Mouse (Mus musculus) erythroblast, embryonic 14.5 days (primary cell): ENCODE data around the gene Pla2g1b. TPM values are rescaled to one million over a fixed set of nuclear protein-coding genes. Genes with fewer than 3 reads are reported as not detected.
"Not testable (repeated sequence)": the region's sequence is repeated elsewhere in the genome, so short reads cannot be mapped to it uniquely, and the experiment has no call there.

ENCODE experiments used
- H3K27me3 ChIP-seq: 2 replicates; pipeline ENCODE4 v1.6.1; 2012; ENCODE audit warnings: inconsistent platforms; ENCODE audit not compliant: control insufficient read depth
- H3K36me3 ChIP-seq: 2 replicates; pipeline ENCODE4 v1.6.1; 2012; ENCODE audit warnings: mild to moderate bottlenecking, inconsistent platforms; ENCODE audit not compliant: control insufficient read depth
- H3K4me1 ChIP-seq: 2 replicates; pipeline ENCODE4 v1.6.1; 2012; ENCODE audit warnings: inconsistent platforms; ENCODE audit not compliant: control insufficient read depth
- H3K4me3 ChIP-seq: replicated peaks from 2 replicates; pipeline ENCODE3; 2012; ENCODE audit warnings: moderate library complexity, mild to moderate bottlenecking, inconsistent platforms
- H3K9me3 ChIP-seq: 2 replicates; pipeline ENCODE4 v1.6.1; 2012; ENCODE audit warnings: low read length, inconsistent platforms, mixed read lengths; ENCODE audit not compliant: control insufficient read depth
- GATA1 ChIP-seq: IDR thresholded peaks from 2 replicates; pipeline ENCODE4 v1.6.1; 2012; ENCODE audit warnings: low read length, inconsistent platforms, mixed read lengths
- TAL1 ChIP-seq: IDR thresholded peaks from 3 replicates; pipeline ENCODE4 v1.6.1; 2012; ENCODE audit warnings: low read length, inconsistent platforms, mixed read lengths
- polyA plus RNA-seq: library from polyadenylated mRNA; stranded (reverse); fragments of >175 nt; gene quantifications from 2 replicates; pipeline ENCODE4 v1.2.3, GENCODE M21; 2012

The Pla2g1b gene
- polyA plus RNA-seq, 1 experiment = not detected

DNA sequence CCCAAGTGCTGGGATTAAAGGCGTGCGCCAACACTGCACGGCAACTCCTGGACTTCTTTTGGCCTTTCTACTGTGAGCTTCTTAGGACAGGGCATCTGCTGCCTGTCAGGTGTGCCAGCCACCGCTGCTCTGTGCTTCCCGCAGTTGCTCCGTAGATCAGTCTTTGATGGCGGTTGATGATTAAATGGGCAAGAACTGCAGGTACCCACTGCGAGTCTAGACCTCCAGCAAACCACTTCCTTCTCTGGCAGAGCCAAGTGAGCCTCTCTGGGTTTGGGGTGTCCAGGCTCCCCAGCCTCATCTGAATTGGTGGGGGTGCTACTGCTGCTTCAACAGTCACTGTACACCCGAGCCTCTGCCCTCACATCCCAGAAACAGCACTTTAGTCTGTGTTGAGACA is 51.4 kb downstream of the Pla2g1b start:
- H3K4me1 ChIP-seq = peaks cover 41% of the 10 kb centered on the region
- TF ChIP-seq GATA1 (no peak), TAL1 (no peak)
- H3K27me3 ChIP-seq = no peaks in the 10 kb centered on the region
- H3K9me3 ChIP-seq = no peaks in the 10 kb centered on the region
- no peak overlapping the region for H3K4me3 ChIP-seq
- no peaks in the 10 kb centered on the region; the same call in none of the 2 replicates for H3K36me3 ChIP-seq

DNA sequence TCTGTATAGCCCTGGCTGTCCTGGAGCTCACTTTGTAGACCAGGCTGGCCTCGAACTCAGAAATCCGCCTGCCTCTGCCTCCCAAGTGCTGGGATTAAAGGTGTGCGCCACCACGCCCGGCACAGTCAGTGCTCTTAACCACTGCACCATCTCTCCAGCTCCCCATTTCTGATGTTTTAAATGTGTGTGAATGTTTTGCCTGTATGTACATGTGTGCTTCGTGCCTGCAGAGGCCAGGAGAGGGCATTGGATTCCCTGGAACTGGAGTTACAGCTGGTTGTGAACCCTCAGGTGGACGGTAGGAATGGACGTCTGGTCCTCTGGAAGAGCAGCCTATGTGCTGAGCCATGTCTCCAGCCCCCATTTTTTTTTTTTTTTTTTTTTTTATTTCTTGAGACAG is 52.2 kb downstream of the Pla2g1b start:
- not testable (repeated sequence) for H3K9me3 ChIP-seq, H3K36me3 ChIP-seq, H3K27me3 ChIP-seq, H3K4me3 ChIP-seq
- H3K4me1 ChIP-seq = peaks cover 46% of the 10 kb centered on the region

DNA sequence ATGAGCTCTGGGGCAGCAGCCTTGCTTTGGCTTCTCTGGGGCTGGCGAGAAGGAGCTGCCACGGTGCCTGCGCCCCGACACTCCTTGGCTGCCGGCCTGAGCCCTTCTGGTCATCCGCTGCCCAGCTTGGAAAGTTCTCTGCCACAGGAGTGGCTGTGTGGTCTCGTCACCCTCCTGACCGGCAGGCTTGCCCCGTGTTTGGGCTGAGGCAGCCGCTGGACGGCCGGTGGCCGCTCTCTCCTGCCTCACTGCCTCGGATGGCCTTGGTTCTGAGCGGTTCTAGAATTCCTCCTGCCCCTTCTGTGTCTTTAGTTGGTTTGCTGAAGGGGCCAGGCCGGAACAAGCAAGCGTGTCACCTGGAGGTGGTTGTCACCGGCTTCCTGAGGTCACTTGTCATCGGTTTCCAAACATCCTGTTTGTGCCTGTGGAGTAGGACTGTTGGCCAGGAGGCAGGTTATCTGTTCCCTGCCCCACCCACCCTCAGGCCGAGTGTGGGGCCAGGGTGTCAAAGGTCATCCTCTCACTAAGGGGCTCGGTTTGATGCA is 54.3 kb downstream of the Pla2g1b start:
- Histone ChIP-seq H3K27me3 (no peaks in the 10 kb centered on the region), H3K9me3 (no peaks in the 10 kb centered on the region), H3K4me1 (peaks cover 42% of the 10 kb centered on the region), H3K36me3 (no peaks in the 10 kb centered on the region; the same call in none of the 2 replicates), H3K4me3 (no peak overlapping the region)
- no peak for TF ChIP-seq TAL1
- no peak for TF ChIP-seq GATA1

DNA sequence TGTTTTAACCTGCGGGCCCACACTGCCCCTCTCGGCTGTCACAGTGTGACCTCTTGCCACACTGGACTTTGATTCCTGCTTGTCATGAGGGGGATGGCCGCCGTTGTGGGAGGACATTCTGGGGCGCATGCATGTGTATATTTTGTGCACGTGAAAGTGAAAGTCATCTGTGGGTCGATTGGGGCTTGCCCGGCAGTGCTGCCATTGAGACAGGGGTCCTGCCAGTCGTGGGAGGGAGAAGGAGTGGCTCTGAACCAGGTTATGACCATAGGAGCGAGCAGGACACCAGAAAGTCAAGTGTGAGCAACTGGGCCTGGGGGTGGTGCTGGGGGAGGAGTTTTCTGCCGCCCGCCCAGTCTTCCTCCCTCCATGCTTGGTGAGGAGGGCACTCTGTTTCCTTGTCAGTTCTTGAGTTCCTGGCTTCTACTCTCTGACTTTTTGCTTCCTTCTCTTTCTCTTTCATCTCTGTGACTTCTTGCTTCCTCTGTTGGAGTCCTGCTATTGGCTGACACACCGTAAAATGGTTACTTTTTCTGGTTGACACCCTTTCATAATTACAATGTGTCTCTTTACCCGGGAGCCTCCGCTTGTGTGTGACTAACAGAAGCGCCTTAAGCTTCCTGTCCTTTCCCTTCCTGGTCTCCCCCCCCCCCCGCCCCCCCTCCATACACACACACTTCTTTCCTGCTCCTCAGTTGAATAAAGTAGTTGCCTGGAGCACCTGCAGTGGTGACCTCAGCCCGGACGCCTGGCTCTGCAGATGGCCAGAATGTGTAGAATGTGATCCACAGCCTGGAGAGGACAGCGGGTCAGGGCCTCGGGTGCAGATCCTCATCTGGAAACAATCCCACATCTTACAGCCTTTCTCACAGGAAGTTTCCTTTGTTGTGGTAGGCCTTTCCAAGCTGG is 55.7 kb downstream of the Pla2g1b start:
- Histone ChIP-seq H3K4me1 (peaks cover 36% of the 10 kb centered on the region), H3K4me3 (peak overlapping the region; percentile 58)

DNA sequence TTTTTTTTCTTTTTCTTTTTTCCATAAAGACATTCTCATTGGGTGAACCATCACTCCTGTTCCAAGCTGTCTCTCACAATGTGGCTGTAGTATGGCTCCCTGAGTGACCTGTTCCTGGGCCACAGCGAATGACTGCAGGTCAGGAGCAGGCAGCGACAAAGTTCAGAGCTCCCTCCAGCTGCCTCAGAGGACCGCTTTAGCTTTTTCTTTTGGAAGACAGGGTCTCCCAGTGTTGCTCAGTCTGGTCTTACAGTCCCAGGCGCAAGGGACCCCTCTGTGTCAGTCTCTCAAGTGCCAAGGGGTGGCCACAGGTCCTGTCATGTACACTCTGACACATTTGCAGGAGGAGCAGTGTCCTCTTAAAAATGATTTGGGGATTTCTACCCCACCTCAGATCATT is 56.5 kb downstream of the Pla2g1b start:
- H3K36me3 ChIP-seq = no peaks in the 10 kb centered on the region; the same call in none of the 2 replicates
- H3K4me3 ChIP-seq = no peak overlapping the region

More for the DNA sequence above, 55.7 kb downstream of the Pla2g1b start:
- Histone ChIP-seq H3K36me3 (no peaks in the 10 kb centered on the region; the same call in none of the 2 replicates), H3K27me3 (no peaks in the 10 kb centered on the region), H3K9me3 (no peaks in the 10 kb centered on the region)
- TF ChIP-seq TAL1 (no peak), GATA1 (no peak)

DNA sequence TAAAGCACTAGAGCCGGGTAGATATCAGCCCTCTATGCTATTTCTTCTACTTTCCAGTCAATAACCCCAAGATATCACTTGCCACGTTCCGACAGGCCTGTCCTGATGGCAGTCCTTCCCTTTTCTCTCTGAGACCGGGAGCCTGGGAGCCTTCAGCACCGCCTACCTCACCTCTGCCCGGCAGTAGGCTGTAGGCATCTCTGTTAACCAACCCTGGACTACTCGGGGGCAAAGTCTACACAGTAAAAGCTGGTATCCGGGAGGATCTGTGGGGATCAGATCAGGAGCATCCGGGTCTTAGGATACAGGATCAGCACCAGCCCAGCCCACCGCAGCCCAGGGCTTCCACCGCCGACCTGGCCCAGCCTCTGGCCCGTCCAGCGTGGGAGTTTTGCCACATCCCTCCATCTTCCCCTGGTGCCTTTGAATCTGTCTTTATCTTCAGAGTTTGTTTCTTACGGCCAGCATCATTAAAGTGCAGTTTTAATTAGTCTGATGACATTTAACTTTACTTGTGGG is 57.0 kb downstream of the Pla2g1b start:
- Histone ChIP-seq H3K4me1 (peaks cover 36% of the 10 kb centered on the region), H3K4me3 (no peak overlapping the region), H3K27me3 (no peaks in the 10 kb centered on the region), H3K36me3 (no peaks in the 10 kb centered on the region; the same call in none of the 2 replicates), H3K9me3 (no peaks in the 10 kb centered on the region)
- TF ChIP-seq TAL1 (no peak), GATA1 (no peak)

More for the DNA sequence above, 56.5 kb downstream of the Pla2g1b start:
- no peaks in the 10 kb centered on the region for H3K9me3 ChIP-seq
- H3K27me3 ChIP-seq = no peaks in the 10 kb centered on the region
- TF ChIP-seq GATA1 (no peak), TAL1 (no peak)
- H3K4me1 ChIP-seq = peaks cover 36% of the 10 kb centered on the region

DNA sequence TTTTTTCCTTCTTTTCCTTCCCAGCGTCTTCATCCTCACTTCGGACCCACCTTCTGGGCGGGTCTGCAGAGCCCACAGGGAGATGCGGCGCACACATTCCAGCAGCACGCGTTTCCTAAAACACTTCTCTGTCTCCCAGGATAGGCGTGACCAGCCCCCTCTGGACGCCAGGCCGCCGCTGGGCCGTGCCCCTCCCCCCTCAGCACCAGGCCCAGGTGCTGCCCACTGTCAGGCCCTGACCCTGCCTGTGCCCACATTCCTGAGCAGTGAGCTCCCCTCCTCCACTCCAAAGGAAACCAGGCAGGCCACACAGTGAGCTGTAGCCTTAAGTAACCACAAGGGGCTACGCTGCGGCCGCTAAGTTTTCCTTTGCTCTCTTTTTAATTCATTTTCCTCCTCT is 57.9 kb downstream of the Pla2g1b start:
- no peaks in the 10 kb centered on the region for H3K9me3 ChIP-seq
- H3K27me3 ChIP-seq = no peaks in the 10 kb centered on the region
- no peaks in the 10 kb centered on the region; the same call in 1 of the 2 replicates for H3K36me3 ChIP-seq
- no peak overlapping the region for H3K4me3 ChIP-seq
- no peak for TF ChIP-seq GATA1
- no peak for TF ChIP-seq TAL1
- peaks cover 36% of the 10 kb centered on the region for H3K4me1 ChIP-seq

Other genes with a start within 250 kb of the Pla2g1b start
- gene Pop5, start 230.4 kb upstream of the Pla2g1b start, polyA plus RNA-seq = 12.0 and 13.2 TPM in 2 replicates
- 97.3 and 107 TPM in 2 replicates for gene Rnf10, start 193.4 kb upstream of the Pla2g1b start, polyA plus RNA-seq
- gene Coq5, start 186.6 kb upstream of the Pla2g1b start, polyA plus RNA-seq = 1.6 and 1.9 TPM in 2 replicates
- 85.2 and 91.7 TPM in 2 replicates for gene Dynll1, start 165.3 kb upstream of the Pla2g1b start, polyA plus RNA-seq
- 5.3 and 5.5 TPM in 2 replicates for gene Srsf9, start 139.1 kb upstream of the Pla2g1b start, polyA plus RNA-seq
- gene Gatc, start 125.1 kb upstream of the Pla2g1b start, polyA plus RNA-seq = 1.4 and 1.7 TPM in 2 replicates
- gene Triap1, start 125.0 kb upstream of the Pla2g1b start, polyA plus RNA-seq = 0.33 and 0.72 TPM in 2 replicates
- gene Cox6a1, start 117.3 kb upstream of the Pla2g1b start, polyA plus RNA-seq = 742 and 772 TPM in 2 replicates
- 0.14 TPM in 1 of 2 replicates, not detected in the other for gene Msi1, start 36.7 kb upstream of the Pla2g1b start, polyA plus RNA-seq
- gene Sirt4, start 18.5 kb downstream of the Pla2g1b start, polyA plus RNA-seq = 0.23 and 0.45 TPM in 2 replicates
- 1.6 and 2.0 TPM in 2 replicates for gene Pxn, start 40.4 kb downstream of the Pla2g1b start, polyA plus RNA-seq
- gene Rplp0, start 93.2 kb downstream of the Pla2g1b start, polyA plus RNA-seq = 550 and 832 TPM in 2 replicates
- 3.0 TPM in 2 replicates for gene Gcn1l1, start 99.0 kb downstream of the Pla2g1b start, polyA plus RNA-seq
- gene Rab35, start 165.6 kb downstream of the Pla2g1b start, polyA plus RNA-seq = 7.6 and 8.7 TPM in 2 replicates